Mouse (Mus musculus) intestine, postnatal 0 days (tissue): ENCODE measurements around the gene Etv2. TPM values are rescaled to one million over a fixed set of nuclear protein-coding genes. Genes with fewer than 3 reads are reported as not detected.
A peak's percentile ranks its signal among the peaks of the same experiment; 100 is the strongest.

Experiments used
- ATAC-seq: fragments of 200-750 bp; cut with Nextera tagmentation; 2 replicates; pipeline ENCODE4 v1.8.0; 2017; ENCODE audit warnings: mild to moderate bottlenecking, moderate TSS enrichment, moderate library complexity
- H3K27ac ChIP-seq: fragments of 300-500 bp; sonication (generic); 2 replicates; pipeline ENCODE4 v1.5.1; 2014; ENCODE audit warnings: mild to moderate bottlenecking, low read depth, low read length, moderate library complexity
- H3K27me3 ChIP-seq: fragments of 300-500 bp; sonication (generic); replicated peaks from 2 replicates; pipeline ENCODE4 v1.6.1; 2014; ENCODE audit warnings: low read length, mixed read lengths; ENCODE audit not compliant: control insufficient read depth, insufficient read depth
- H3K36me3 ChIP-seq: fragments of 300-500 bp; sonication (generic); 2 replicates; pipeline ENCODE4 v1.6.1; 2014; ENCODE audit warnings: mild to moderate bottlenecking, moderate library complexity; ENCODE audit not compliant: control insufficient read depth, insufficient read depth
- H3K4me1 ChIP-seq: fragments of 300-500 bp; sonication (generic); replicated peaks from 2 replicates; pipeline ENCODE4 v1.6.1; 2014; ENCODE audit warnings: antibody characterized with exemption, low read length, mixed read lengths; ENCODE audit not compliant: control insufficient read depth, insufficient read depth
- H3K4me2 ChIP-seq: fragments of 300-500 bp; sonication (generic); replicated peaks from 2 replicates; pipeline ENCODE4 v1.6.1; 2014; ENCODE audit warnings: low read depth, mild to moderate bottlenecking, moderate library complexity
- H3K4me3 ChIP-seq: fragments of 300-500 bp; sonication (generic); 2 replicates; pipeline ENCODE4 v1.5.1; 2014; ENCODE audit warnings: low read depth, low read length
- H3K9ac ChIP-seq: fragments of 300-500 bp; sonication (generic); 2 replicates; pipeline ENCODE4 v1.6.1; 2014; ENCODE audit warnings: mild to moderate bottlenecking, low read depth, low read length
- H3K9me3 ChIP-seq: fragments of 300-500 bp; sonication (generic); 2 replicates; pipeline ENCODE4 v1.6.1; 2016; ENCODE audit warnings: mixed run types; ENCODE audit not compliant: control insufficient read depth
- CTCF ChIP-seq: sonication (generic); IDR thresholded peaks from 2 replicates; pipeline ENCODE4 v1.5.1; 2016; ENCODE audit warnings: low read depth, mild to moderate bottlenecking, control low read depth, antibody characterized with exemption, moderate library complexity
- WGBS: fragments of 180-500 bp; shearing (Covaris S2); extraction: QIAGEN DNeasy Blood & Tissue Kit; methylation state at CpG from one replicate; pipeline ENCODE4 v1.1.7; 2014; 5-methylcytosine and 5-hydroxymethylcytosine counted together
- polyA plus RNA-seq: library from polyadenylated mRNA; unstranded; fragments of >200 nt; fragmentation: Nextera tagmentation; extraction: Ambion mirVana; gene quantifications from 2 replicates; pipeline ENCODE4 v1.2.1, GENCODE M21; 2015

The Etv2 gene
- polyA plus RNA-seq, 1 experiment from 2014 or later, result not detected

GRCm38 (mm10) chr7:30591605-30591951 lies 44.1 kb downstream of the Etv2 start:
- 75% methylated on average over 4 of the region's 4 CpGs for WGBS
- Histone ChIP-seq H3K27me3 (no peaks in the 10 kb centered on the region), H3K36me3 (peaks cover 2% of the 10 kb centered on the region; the same call in 1 of the 2 replicates), H3K4me2 (no peak overlapping the region), H3K9me3 (no peaks in the 10 kb centered on the region), H3K27ac (no peak overlapping the region), H3K4me3 (no peak overlapping the region), H3K4me1 (no peaks in the 10 kb centered on the region), H3K9ac (no peak overlapping the region)
- TF ChIP-seq CTCF, result no peak
- no peak for ATAC-seq

GRCm38 (mm10) chr7:30590927-30591604 lies 44.6 kb downstream of the Etv2 start:
- 82% methylated on average over 9 of the region's 9 CpGs for WGBS
- no peak overlapping the region for H3K27ac ChIP-seq
- H3K27me3 ChIP-seq, result no peaks in the 10 kb centered on the region
- no peak overlapping the region for H3K9ac ChIP-seq
- peak overlapping the region; percentile 67; the same call in 1 of the 2 replicates for H3K4me2 ChIP-seq
- ATAC-seq, result no peak
- H3K4me3 ChIP-seq, result no peak overlapping the region
- no peak for TF ChIP-seq CTCF
- peaks cover 7% of the 10 kb centered on the region for H3K36me3 ChIP-seq
- no peaks in the 10 kb centered on the region for H3K9me3 ChIP-seq
- no peaks in the 10 kb centered on the region for H3K4me1 ChIP-seq

GRCm38 (mm10) chr7:30589435-30590301 lies 46.0 kb downstream of the Etv2 start:
- Histone ChIP-seq H3K27me3 (no peaks in the 10 kb centered on the region), H3K9me3 (no peaks in the 10 kb centered on the region), H3K36me3 (peaks cover 21% of the 10 kb centered on the region), H3K9ac (peak overlapping the region; percentile 13), H3K4me3 (peak overlapping the region; percentile 81), H3K27ac (peak overlapping the region; percentile 87), H3K4me2 (peak overlapping the region; percentile 67), H3K4me1 (no peaks in the 10 kb centered on the region)
- WGBS, result 13% methylated on average over 40 of the region's 40 CpGs
- peak; percentile 98 for TF ChIP-seq CTCF
- ATAC-seq, result peak; percentile 65

GRCm38 (mm10) chr7:30588676-30589434 lies 46.8 kb downstream of the Etv2 start, which contains the start of gene Kmt2b:
TSS of gene Kmt2b (minus strand) at chr7:30588726.
- Histone ChIP-seq H3K36me3 (peaks cover 29% of the 10 kb centered on the region), H3K4me1 (no peaks in the 10 kb centered on the region), H3K27ac (peak within 1 kb of the TSS; percentile 87), H3K27me3 (no peaks in the 10 kb centered on the region), H3K9ac (peak within 1 kb of the TSS; percentile 92), H3K4me2 (peak within 1 kb of the TSS; percentile 67), H3K4me3 (peak within 1 kb of the TSS; percentile 81), H3K9me3 (no peaks in the 10 kb centered on the region)
- WGBS, result under 1% methylated on average over 49 of the region's 68 CpGs
- peak; percentile 94 for ATAC-seq
- 0 out of 2 replicates have a peak, but pooled peaks have one; percentile 13 for TF ChIP-seq CTCF

- H3K4me2 ChIP-seq, result peak overlapping the region; percentile 67
- no peaks in the 10 kb centered on the region for H3K9me3 ChIP-seq
- H3K4me3 ChIP-seq, result peak overlapping the region; percentile 81
- peak overlapping the region; percentile 87 for H3K27ac ChIP-seq
- WGBS, result under 1% methylated on average over 66 of the region's 67 CpGs
- TF ChIP-seq CTCF, result no peak
- peak overlapping the region; percentile 92 for H3K9ac ChIP-seq
- H3K36me3 ChIP-seq, result peaks cover 36% of the 10 kb centered on the region
- ATAC-seq, result peak; percentile 8; the same call in 1 of the 2 replicates
- H3K27me3 ChIP-seq, result no peaks in the 10 kb centered on the region
- no peaks in the 10 kb centered on the region for H3K4me1 ChIP-seq
Observed at GRCm38 (mm10) chr7:30587842-30588667, 47.6 kb downstream of the Etv2 start.
